Mouse (Mus musculus): ENCODE measurements around the gene Mocs1. TPM values are rescaled to one million over a fixed set of nuclear protein-coding genes. Genes with fewer than 3 reads are reported as not detected.

Gene Mocs1
- polyA plus RNA-seq (2021), result 33.9 TPM

DNA sequence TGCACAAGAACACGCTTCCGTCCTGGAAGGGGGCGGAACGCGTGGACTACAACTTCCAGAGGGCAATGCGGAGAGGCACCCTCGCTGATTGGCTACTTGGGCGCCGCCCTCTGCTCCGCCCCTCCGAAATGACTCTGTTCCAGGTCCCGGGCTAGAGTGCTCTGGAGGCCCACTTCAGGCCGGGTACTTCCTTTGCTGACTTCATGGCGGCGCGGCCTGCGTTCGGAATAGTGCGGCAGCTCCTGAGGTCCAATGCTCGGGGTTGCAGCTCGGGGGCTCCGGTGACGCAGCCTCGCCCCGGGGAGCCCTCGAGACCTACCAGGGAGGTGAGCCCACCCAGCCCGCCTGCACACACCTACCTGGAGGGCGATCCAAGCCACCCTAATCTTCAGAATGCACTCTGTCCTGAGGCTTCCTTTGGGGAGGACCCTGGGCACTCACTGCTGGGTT is at the start of gene Mocs1:
Mocs1 (plus strand) TSS at position 124 of the 450 bp plus-strand sequence.
- peak; percentile 96 for ATAC-seq
- CTCF ChIA-PET, result interaction anchor here (1.5 kb wide), 2 partner anchors 153 to 471 kb away, joined by 3 to 4 read pairs; no protein-coding TSS in a partner anchor
- in situ Hi-C loops (cut with MboI; ENCODE audit: low pct_unique_long_range_greater_than_20kb), result no loop called here

DNA sequence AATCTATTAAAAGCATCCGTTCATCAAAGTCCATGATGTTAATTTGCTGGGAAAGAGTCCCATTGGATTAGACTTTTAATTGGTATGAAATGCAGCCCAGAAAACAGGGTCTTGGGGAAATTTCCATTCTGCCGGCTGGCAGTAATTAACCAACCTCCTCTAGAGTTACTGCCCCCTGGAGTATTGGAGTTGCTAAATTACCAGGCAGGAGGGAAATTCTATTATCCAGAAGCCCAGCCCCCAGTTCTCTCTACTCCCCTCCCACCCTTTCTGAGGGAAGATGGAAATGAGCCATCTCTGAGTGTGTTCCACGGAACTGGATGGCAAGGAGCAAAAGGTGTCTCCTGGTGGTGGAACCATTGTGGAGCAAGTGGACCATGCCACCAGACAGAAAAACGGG is 48.5 kb upstream of the Mocs1 start:
- ChIA-PET CTCF (no interaction called here), POLR2A (no interaction called here)
- ATAC-seq (no peak), DNase-seq (ENCODE audit: low read depth, low spot score) (no peak)
- in situ Hi-C loops (cut with MboI; ENCODE audit: low pct_unique_long_range_greater_than_20kb), result no loop called here
- H3K27me3 ChIP-seq, result peaks cover 17% of the 10 kb centered on the region
- no peak for TF ChIP-seq CTCF (IDR thresholded peaks at IDR 0.05)

More for the DNA sequence above, at the start of gene Mocs1:
- POLR2A ChIA-PET, result no interaction called here
- DNase-seq (ENCODE audit: low read depth, low spot score), result peak; percentile 42
- no peak for TF ChIP-seq CTCF (IDR thresholded peaks at IDR 0.05)
- H3K27me3 ChIP-seq, result peaks cover 5% of the 10 kb centered on the region

DNA sequence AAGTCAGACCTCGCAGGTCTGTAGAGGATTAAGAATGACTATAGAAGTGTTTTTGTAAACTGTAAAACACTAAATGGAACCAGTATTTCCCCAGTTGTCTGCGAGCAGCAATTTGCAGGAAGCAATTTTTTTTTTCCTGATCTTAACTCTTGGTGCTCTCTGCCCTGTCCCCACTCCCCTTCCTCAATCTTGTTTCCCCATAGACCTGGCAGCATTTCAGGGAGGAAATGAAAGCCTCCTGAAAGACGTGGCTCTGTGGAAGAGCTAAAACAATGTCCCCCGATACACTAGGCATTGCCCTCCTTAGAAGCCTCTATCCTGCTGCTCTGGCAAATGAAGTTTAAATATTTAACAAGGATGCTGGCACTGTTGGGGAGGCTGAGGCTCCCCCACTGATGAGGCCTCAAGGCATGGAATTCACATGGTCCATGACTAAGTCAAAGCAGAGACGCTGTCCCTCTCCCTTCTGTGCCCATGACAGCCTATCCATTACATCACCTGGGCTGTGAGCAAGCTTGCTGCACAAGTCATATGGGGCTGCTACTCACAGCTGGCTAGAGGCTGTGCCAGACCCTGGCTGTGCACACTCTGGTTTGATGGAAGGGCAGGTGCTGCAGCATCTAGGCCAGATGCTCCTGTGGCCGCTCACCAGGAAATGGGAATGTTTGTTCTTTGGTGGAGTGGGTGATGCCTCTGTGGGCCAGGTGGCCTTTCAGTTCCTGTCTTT is 43.8 kb upstream of the Mocs1 start:
- POLR2A ChIA-PET, result interaction anchor here (0.6 kb wide), 1 partner anchor 18 kb away, joined by 3 read pairs; no protein-coding TSS in a partner anchor
- DNase-seq (ENCODE audit: low read depth, low spot score), result no peak
- peaks cover 19% of the 10 kb centered on the region for H3K27me3 ChIP-seq
- TF ChIP-seq CTCF (IDR thresholded peaks at IDR 0.05), result no peak
- CTCF ChIA-PET, result no interaction called here
- in situ Hi-C loops (cut with MboI; ENCODE audit: low pct_unique_long_range_greater_than_20kb), result no loop called here
- peak; percentile 54 for ATAC-seq

DNA sequence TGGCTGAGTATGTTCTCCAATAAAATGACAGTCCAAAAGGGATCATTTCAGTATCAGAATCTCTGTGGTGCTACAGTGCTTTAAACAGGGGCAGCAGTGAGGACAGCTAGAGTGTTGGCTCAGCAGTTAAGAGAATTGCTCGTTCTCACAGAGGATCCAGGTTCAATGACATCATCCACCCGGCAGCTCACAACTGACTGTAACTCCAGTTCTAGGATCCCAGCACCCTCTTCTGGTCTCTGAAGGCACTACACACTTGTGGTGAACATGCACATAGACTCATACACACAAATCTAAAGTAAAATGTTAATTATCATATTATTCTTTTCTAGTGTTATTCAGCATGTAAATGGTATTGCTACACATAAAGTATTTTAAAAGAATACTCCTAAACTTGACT is 40.4 kb upstream of the Mocs1 start:
- peak; percentile 29 for TF ChIP-seq CTCF (IDR thresholded peaks at IDR 0.05)
- CTCF ChIA-PET, result no interaction called here
- peaks cover 29% of the 10 kb centered on the region for H3K27me3 ChIP-seq
- in situ Hi-C loops (cut with MboI; ENCODE audit: low pct_unique_long_range_greater_than_20kb), result no loop called here
- DNase-seq (ENCODE audit: low read depth, low spot score) (no peak), ATAC-seq (no peak)
- POLR2A ChIA-PET, result no interaction called here

DNA sequence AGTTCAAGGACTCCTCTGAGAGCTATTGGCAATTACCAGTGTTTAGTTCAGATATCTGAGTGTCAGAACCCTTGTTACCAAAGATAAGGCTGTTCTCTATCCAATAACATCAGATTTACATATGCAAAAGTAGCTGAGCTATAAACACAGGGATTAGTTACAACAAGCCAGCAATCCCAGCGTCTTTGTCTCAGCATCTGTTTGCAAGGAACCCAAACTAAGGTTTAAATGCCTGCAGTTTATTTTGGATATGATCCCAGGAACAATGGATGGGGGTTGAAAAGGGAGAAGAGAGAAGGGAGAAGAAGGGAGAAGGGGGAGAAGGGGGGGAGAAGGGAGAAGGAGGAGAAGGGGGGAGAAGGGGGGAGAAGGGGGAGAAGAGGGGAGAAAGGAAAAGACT is 35.4 kb upstream of the Mocs1 start:
- DNase-seq (ENCODE audit: low read depth, low spot score) (no peak), ATAC-seq (no peak)
- in situ Hi-C loops (cut with MboI; ENCODE audit: low pct_unique_long_range_greater_than_20kb), result no loop called here
- ChIA-PET POLR2A (no interaction called here), CTCF (no interaction called here)
- H3K27me3 ChIP-seq, result peaks cover 28% of the 10 kb centered on the region
- TF ChIP-seq CTCF (IDR thresholded peaks at IDR 0.05), result no peak

DNA sequence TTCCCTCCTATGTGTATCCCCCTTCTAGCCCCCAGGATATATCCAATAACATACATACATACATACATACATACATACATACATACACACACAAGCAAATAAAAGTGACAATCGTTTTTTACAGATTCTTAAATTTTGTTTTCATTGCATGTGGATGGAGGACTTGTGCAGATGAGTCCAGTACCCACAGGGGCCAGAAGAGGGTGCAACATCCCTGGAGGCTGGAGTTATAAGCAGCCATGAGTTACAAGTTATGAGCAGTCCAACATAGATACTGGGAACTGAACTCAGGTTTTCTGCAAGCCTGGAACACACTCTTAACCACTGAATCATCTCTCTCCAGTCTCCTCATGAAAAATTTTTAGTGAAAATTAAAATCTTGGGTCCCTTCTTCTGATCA is 33.3 kb upstream of the Mocs1 start:
- H3K27me3 ChIP-seq, result peaks cover 28% of the 10 kb centered on the region
- no peak for ATAC-seq
- peak; percentile 50 for TF ChIP-seq CTCF (IDR thresholded peaks at IDR 0.05)
- in situ Hi-C loops (cut with MboI; ENCODE audit: low pct_unique_long_range_greater_than_20kb), result no loop called here
- POLR2A ChIA-PET, result no interaction called here
- no peak for DNase-seq (ENCODE audit: low read depth, low spot score)
- CTCF ChIA-PET, result no interaction called here

DNA sequence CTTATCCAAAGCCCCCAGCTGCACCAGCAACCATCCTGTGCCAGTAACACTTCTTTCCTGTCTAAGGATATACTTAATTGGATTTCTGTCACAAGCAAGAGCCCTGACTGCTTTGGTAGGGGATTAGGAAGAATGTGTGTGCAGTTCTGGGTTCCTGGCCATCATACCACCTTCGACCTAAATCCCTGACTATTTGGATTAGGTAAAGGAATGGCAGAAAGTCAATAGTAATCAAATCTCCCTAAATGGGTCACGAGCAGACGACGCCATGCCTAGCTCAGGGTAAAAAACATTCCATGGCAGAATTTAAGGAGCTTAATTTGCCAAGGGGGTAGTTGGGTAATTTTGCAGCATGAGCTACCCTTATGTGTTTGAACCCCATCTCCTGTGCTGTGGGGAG is 28.6 kb upstream of the Mocs1 start:
- POLR2A ChIA-PET, result no interaction called here
- CTCF ChIA-PET, result interaction anchor here (0.7 to 1.6 kb wide), 10 partner anchors 10 to 499 kb away, joined by 3 to 15 read pairs (median 5); no protein-coding TSS in a partner anchor
- in situ Hi-C loops (cut with MboI; ENCODE audit: low pct_unique_long_range_greater_than_20kb), result loop anchor here (10.0 kb wide), 1 partner anchor 985 kb away; the partner anchor contains the start of gene Oard1
- ATAC-seq (no peak), DNase-seq (ENCODE audit: low read depth, low spot score) (no peak)
- no peak for TF ChIP-seq CTCF (IDR thresholded peaks at IDR 0.05)
- H3K27me3 ChIP-seq, result peaks cover 14% of the 10 kb centered on the region

DNA sequence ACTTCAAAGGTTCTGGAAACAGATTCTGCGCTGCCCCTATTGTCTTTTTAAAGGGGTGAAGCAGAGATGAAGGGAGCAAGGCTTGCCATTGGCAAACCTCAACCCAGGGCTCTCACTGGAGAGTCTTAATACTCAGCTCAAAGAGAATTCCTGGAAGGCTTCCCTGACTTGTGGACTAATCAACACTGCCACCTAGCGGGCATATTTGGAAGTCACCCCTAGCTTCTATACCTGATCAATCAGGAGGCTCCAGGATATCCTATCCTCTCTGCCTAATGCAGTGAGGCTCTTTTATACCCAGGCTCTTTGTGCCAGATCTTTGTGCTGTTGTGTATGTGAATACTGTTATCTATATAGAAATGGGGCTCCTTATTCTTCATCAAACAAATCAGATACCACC is 28.0 kb upstream of the Mocs1 start:
- ChIA-PET POLR2A (interaction anchor here (0.6 kb wide), 1 partner anchor 134 kb away, joined by 3 read pairs; no protein-coding TSS in a partner anchor), CTCF (interaction anchor here (0.7 to 1.6 kb wide), 10 partner anchors 11 to 499 kb away, joined by 3 to 15 read pairs (median 5); no protein-coding TSS in a partner anchor)
- peak; percentile 57 for ATAC-seq

DNA sequence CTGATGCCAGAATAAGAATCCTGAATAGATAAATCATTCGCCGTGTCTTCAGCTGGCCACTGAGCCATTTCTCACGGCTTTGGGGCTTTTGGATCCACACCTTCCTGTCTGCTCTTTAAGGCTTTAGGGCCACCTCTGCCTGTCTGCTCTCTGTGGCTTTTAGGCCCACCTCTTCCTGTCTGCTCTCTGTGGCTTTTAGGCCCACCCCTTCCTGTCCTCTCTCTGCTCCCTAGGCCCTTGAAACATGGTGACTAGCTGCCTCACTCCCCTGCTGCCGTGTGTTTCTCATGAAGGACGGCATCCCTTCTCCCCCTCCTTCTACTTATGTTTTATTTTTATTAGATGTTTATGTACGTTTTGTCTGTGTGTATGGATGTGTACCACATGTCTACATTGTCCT is 25.0 kb upstream of the Mocs1 start:
- TF ChIP-seq CTCF (IDR thresholded peaks at IDR 0.05), result no peak
- in situ Hi-C loops (cut with MboI; ENCODE audit: low pct_unique_long_range_greater_than_20kb), result loop anchor here (10.0 kb wide), 1 partner anchor 988 kb away; the partner anchor contains the start of gene Oard1
- ChIA-PET POLR2A (no interaction called here), CTCF (interaction anchor here (0.9 kb wide), 1 partner anchor 20 kb away, joined by 3 read pairs; no protein-coding TSS in a partner anchor)
- peaks cover 18% of the 10 kb centered on the region for H3K27me3 ChIP-seq
- DNase-seq (ENCODE audit: low read depth, low spot score) (no peak), ATAC-seq (no peak)

More for the DNA sequence above, 28.0 kb upstream of the Mocs1 start:
- H3K27me3 ChIP-seq, result peaks cover 15% of the 10 kb centered on the region
- peak; percentile 10 for DNase-seq (ENCODE audit: low read depth, low spot score)
- TF ChIP-seq CTCF (IDR thresholded peaks at IDR 0.05), result peak; percentile 88
- in situ Hi-C loops (cut with MboI; ENCODE audit: low pct_unique_long_range_greater_than_20kb), result loop anchor here (10.0 kb wide), 1 partner anchor 985 kb away; the partner anchor contains the start of gene Oard1

DNA sequence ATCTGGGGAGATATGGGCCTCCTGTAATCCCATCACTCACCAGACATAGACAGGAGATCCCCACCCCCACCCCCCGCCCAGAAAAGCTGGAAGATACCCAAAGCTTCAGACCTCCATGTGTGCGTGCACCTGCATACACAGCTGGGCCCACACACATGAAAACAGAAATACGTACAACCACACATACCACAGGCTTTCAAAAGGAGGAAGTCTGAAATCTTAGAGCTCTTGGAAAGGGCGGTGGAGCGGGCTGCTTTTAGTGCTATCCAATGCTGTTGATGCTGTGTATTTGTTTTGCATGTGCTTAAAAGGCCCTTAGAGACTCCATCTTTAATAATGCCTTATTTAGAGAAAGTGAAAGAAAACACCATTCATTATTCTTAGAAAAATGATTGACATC is 22.2 kb upstream of the Mocs1 start:
- ChIA-PET CTCF (no interaction called here), POLR2A (no interaction called here)
- H3K27me3 ChIP-seq, result peaks cover 20% of the 10 kb centered on the region
- TF ChIP-seq CTCF (IDR thresholded peaks at IDR 0.05), result no peak
- ATAC-seq, result no peak
- in situ Hi-C loops (cut with MboI; ENCODE audit: low pct_unique_long_range_greater_than_20kb), result loop anchor here (10.0 kb wide), 1 partner anchor 991 kb away; the partner anchor contains the start of gene Oard1
- no peak for DNase-seq (ENCODE audit: low read depth, low spot score)

DNA sequence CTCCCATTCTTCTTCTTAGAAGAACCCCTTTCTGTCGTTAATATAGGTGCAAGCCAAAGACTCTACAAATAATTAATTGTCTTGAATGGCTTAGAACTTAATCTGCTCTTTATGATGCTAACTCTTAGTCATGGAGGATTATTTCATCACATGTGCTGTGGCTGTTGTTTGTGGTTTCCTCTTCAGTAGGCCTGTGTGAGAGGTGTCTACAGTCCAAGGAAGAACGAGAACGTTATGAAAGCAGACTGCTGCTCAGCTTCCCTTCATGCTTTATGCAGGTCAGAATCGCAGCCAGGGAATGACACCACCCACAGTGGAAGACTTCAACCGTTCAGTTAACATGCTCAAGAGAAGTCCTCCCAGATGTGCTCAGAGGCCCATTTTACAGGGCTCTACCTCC is 15.2 kb upstream of the Mocs1 start:
- ChIA-PET CTCF (interaction anchor here (1.4 kb wide), 1 partner anchor 13 kb away, joined by 5 read pairs; no protein-coding TSS in a partner anchor), POLR2A (no interaction called here)
- no peak for TF ChIP-seq CTCF (IDR thresholded peaks at IDR 0.05)
- peaks cover 23% of the 10 kb centered on the region for H3K27me3 ChIP-seq
- DNase-seq (ENCODE audit: low read depth, low spot score) (no peak), ATAC-seq (no peak)
- in situ Hi-C loops (cut with MboI; ENCODE audit: low pct_unique_long_range_greater_than_20kb), result no loop called here
